Mouse (Mus musculus) bone marrow, adult 2 months (tissue): ENCODE measurements at regions not wholly inside any gene's neighbourhood (a gene's known extent, or its start where the extent isn't known, plus 50 kb on each side); places are given as distances from the start of the nearest gene placed in this dataset.

Experiments
- CTCF ChIP-seq: fragments of 200-500 bp; IDR thresholded peaks from 2 replicates; pipeline ENCODE4 v1.5.1; 2011; ENCODE audit warnings: low read length, control low read depth; ENCODE audit not compliant: control insufficient read depth, insufficient read depth
- POLR2A ChIP-seq: fragments of 200-500 bp; IDR thresholded peaks from 2 replicates; pipeline ENCODE4 v1.6.1; 2011; ENCODE audit warnings: low read depth, mild to moderate bottlenecking, control low read depth, low read length, borderline replicate concordance; ENCODE audit not compliant: control insufficient read depth

GRCm38 (mm10) chr11:22694829-22695228 is 165.9 kb downstream of the B3gnt2 start:
- no peak for TF ChIP-seq POLR2A
- TF ChIP-seq CTCF = no peak
